Mouse (Mus musculus) C2C12 (cell line): Measurements from ENCODE around the gene Klhdc7b.

Experiments used
- CTCF ChIP-seq: IDR thresholded peaks from one replicate; pipeline ENCODE4 v1.5.1; 2011; ENCODE audit not compliant: control insufficient read depth, insufficient read depth, insufficient read length
- MYOD1 ChIP-seq: IDR thresholded peaks from one replicate; pipeline ENCODE4 v1.6.1; 2011; ENCODE audit warnings: low read depth; ENCODE audit not compliant: control insufficient read depth, insufficient read length

DNA sequence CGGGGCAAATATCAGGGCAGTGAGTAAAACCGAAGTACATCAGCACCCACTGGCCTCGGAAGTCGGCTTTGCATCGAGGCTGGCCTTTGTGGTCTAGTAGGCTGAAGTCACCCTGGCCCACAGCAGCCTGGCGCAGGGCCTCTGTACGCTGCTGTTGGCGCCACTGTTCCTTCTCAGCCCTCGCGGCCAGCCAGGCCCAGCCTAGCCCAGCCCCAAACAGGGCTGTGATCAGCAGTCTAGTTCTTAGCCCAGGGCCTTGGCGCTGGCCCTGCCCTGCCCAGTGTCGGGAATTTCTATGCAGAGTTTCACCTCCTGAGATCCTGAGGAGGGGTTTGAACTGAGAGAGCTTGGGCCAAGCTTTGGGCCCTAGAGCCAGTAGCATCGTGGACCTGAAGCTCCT is 12.6 kb upstream of the Klhdc7b start:
- TF ChIP-seq CTCF, result no peak
- no peak for TF ChIP-seq MYOD1
